Mouse (Mus musculus): ENCODE data around the gene Mpp5. TPM values are rescaled to one million over a fixed set of nuclear protein-coding genes. Genes with fewer than 3 reads are reported as not detected.

Gene Mpp5
- polyA plus RNA-seq, 1 experiment from 2014 or later = 26.9 TPM

- Histone ChIP-seq H3K9ac (replicated peaks; ENCODE audit: low read depth) (no peak overlapping the region), H3K27me3 (replicated peaks; ENCODE audit: insufficient read depth, low read length) (no peaks in the 10 kb centered on the region), H3K27ac (ENCODE audit: low read length) (no peak overlapping the region), H3K4me2 (replicated peaks; ENCODE audit: low read depth, low read length) (no peak overlapping the region), H3K9me3 (ENCODE audit: low read length) (no peaks in the 10 kb centered on the region), H3K4me3 (ENCODE audit: low read depth, low read length) (no peak overlapping the region), H3K4me1 (ENCODE audit: insufficient read depth, low read depth, low read length) (no peaks in the 10 kb centered on the region; the same call in 1 of the 2 replicates), H3K36me3 (ENCODE audit: insufficient read depth, low read length) (no peaks in the 10 kb centered on the region)
- no peak for TF ChIP-seq CTCF (IDR thresholded peaks at IDR 0.05)
- TF ChIP-seq EP300 (IDR thresholded peaks at IDR 0.05) = no peak
- WGBS = 52% methylated on average over 2 of the region's 2 CpGs
- DNase-seq (ENCODE audit: low spot score) = no peak
- no peak for ATAC-seq
Measured at GRCm38 (mm10) chr12:78777916-78778315, 29.2 kb downstream of the Mpp5 start.

GRCm38 (mm10) chr12:78778423-78779067 lies 29.8 kb downstream of the Mpp5 start:
- H3K27ac ChIP-seq (ENCODE audit: low read length) = peak overlapping the region; percentile 16
- no peaks in the 10 kb centered on the region for H3K4me1 ChIP-seq (ENCODE audit: insufficient read depth, low read depth, low read length)
- no peaks in the 10 kb centered on the region for H3K36me3 ChIP-seq (ENCODE audit: insufficient read depth, low read length)
- no peak overlapping the region for H3K9ac ChIP-seq (replicated peaks; ENCODE audit: low read depth)
- no peak overlapping the region; the same call in 1 of the 2 replicates for H3K4me2 ChIP-seq (replicated peaks; ENCODE audit: low read depth, low read length)
- no peak overlapping the region for H3K4me3 ChIP-seq (ENCODE audit: low read depth, low read length)
- ATAC-seq (0 out of 2 replicates have a peak, but pooled peaks have one; percentile 12), DNase-seq (ENCODE audit: low spot score) (peak; percentile 45)
- H3K27me3 ChIP-seq (replicated peaks; ENCODE audit: insufficient read depth, low read length) = no peaks in the 10 kb centered on the region
- 55% methylated on average over 4 of the region's 4 CpGs for WGBS
- TF ChIP-seq EP300 (IDR thresholded peaks at IDR 0.05) (no peak), CTCF (IDR thresholded peaks at IDR 0.05) (no peak)
- no peaks in the 10 kb centered on the region for H3K9me3 ChIP-seq (ENCODE audit: low read length)

DNA sequence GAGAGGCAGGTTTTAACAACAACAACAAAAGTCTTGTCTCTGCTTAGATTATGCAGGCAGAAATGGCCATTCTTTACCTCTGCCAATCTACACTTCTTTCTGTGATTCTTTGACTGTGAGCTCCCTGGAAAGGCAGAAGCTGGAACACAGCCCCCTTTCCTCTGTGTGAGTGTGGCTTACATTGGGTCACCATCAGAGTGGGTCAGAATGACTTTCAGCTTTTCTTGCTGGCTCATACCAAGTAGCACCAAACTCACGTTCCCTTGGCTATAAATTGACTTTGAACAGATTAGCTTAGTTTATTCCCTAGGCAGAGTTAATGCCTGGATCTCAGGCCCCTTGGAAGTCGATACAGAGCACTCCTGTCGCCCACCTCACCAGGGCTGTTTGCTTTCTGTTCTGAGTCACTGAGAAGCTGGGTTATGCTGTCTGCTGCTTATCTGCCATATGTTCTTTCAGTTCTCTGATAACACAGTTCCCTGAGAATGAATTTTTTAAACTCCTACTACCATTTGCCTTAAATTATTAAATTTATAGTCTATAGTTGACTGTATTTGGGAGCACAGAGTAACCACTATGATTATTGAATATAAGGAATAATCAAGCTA lies 39.7 kb downstream of the Mpp5 start:
- Histone ChIP-seq H3K36me3 (ENCODE audit: insufficient read depth, low read length) (no peaks in the 10 kb centered on the region), H3K9me3 (ENCODE audit: low read length) (no peaks in the 10 kb centered on the region), H3K4me3 (ENCODE audit: low read depth, low read length) (no peak overlapping the region), H3K4me2 (replicated peaks; ENCODE audit: low read depth, low read length) (no peak overlapping the region), H3K9ac (replicated peaks; ENCODE audit: low read depth) (no peak overlapping the region), H3K27me3 (replicated peaks; ENCODE audit: insufficient read depth, low read length) (no peaks in the 10 kb centered on the region), H3K27ac (ENCODE audit: low read length) (no peak overlapping the region), H3K4me1 (ENCODE audit: insufficient read depth, low read depth, low read length) (no peaks in the 10 kb centered on the region)
- ATAC-seq (no peak), DNase-seq (ENCODE audit: low spot score) (no peak)
- WGBS = 34% methylated on average over 3 of the region's 3 CpGs
- TF ChIP-seq CTCF (IDR thresholded peaks at IDR 0.05) (no peak), EP300 (IDR thresholded peaks at IDR 0.05) (no peak)

GRCm38 (mm10) chr12:78790791-78791190 lies 42.1 kb downstream of the Mpp5 start:
- no peak overlapping the region for H3K9ac ChIP-seq (replicated peaks; ENCODE audit: low read depth)
- no peak overlapping the region for H3K27ac ChIP-seq (ENCODE audit: low read length)
- no peaks in the 10 kb centered on the region for H3K4me1 ChIP-seq (ENCODE audit: insufficient read depth, low read depth, low read length)
- 37% methylated on average over 2 of the region's 2 CpGs for WGBS
- no peak overlapping the region for H3K4me2 ChIP-seq (replicated peaks; ENCODE audit: low read depth, low read length)
- no peaks in the 10 kb centered on the region for H3K36me3 ChIP-seq (ENCODE audit: insufficient read depth, low read length)
- H3K9me3 ChIP-seq (ENCODE audit: low read length) = no peaks in the 10 kb centered on the region
- no peak for DNase-seq (ENCODE audit: low spot score)
- ATAC-seq = no peak
- no peaks in the 10 kb centered on the region for H3K27me3 ChIP-seq (replicated peaks; ENCODE audit: insufficient read depth, low read length)
- H3K4me3 ChIP-seq (ENCODE audit: low read depth, low read length) = no peak overlapping the region
- TF ChIP-seq CTCF (IDR thresholded peaks at IDR 0.05) = no peak
- TF ChIP-seq EP300 (IDR thresholded peaks at IDR 0.05) = no peak

DNA sequence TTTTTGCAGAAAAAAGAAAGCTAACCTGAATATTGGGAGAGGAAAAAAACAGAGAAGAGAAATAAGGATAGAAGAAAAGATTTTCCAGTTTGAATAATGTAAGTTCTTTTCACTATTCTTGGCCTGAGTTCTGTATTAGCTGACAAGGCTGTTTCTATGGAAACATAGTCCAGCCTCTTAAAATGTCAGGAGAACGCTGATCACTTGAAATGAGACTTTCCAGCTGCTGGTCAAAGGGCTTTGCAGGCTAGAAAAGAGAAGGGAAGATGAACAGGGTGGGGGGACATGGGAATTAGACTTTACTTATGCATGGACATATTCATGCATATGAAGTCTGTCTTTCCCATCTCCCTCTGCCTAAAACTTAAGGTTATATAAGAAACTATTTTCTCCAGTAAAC lies 45.5 kb downstream of the Mpp5 start:
- Histone ChIP-seq H3K9me3 (ENCODE audit: low read length) (no peaks in the 10 kb centered on the region), H3K27me3 (replicated peaks; ENCODE audit: insufficient read depth, low read length) (no peaks in the 10 kb centered on the region), H3K4me3 (ENCODE audit: low read depth, low read length) (no peak overlapping the region), H3K9ac (replicated peaks; ENCODE audit: low read depth) (no peak overlapping the region), H3K27ac (ENCODE audit: low read length) (no peak overlapping the region), H3K4me2 (replicated peaks; ENCODE audit: low read depth, low read length) (no peak overlapping the region), H3K36me3 (ENCODE audit: insufficient read depth, low read length) (0 out of 2 replicates have a peak, but pooled peaks cover 4% of the 10 kb centered on the region), H3K4me1 (ENCODE audit: insufficient read depth, low read depth, low read length) (no peaks in the 10 kb centered on the region)
- ATAC-seq (peak; percentile 52; the same call in 1 of the 2 replicates), DNase-seq (ENCODE audit: low spot score) (peak; percentile 74)
- TF ChIP-seq CTCF (IDR thresholded peaks at IDR 0.05) (no peak), EP300 (IDR thresholded peaks at IDR 0.05) (no peak)
- WGBS = 0% methylated on average over 1 of the region's 1 CpGs

- Histone ChIP-seq H3K27ac (ENCODE audit: low read length) (no peak overlapping the region), H3K4me1 (ENCODE audit: insufficient read depth, low read depth, low read length) (no peaks in the 10 kb centered on the region), H3K4me3 (ENCODE audit: low read depth, low read length) (no peak overlapping the region), H3K27me3 (replicated peaks; ENCODE audit: insufficient read depth, low read length) (no peaks in the 10 kb centered on the region), H3K36me3 (ENCODE audit: insufficient read depth, low read length) (0 out of 2 replicates have a peak, but pooled peaks cover 4% of the 10 kb centered on the region), H3K4me2 (replicated peaks; ENCODE audit: low read depth, low read length) (no peak overlapping the region), H3K9ac (replicated peaks; ENCODE audit: low read depth) (no peak overlapping the region), H3K9me3 (ENCODE audit: low read length) (no peaks in the 10 kb centered on the region)
- ATAC-seq = no peak
- 88% methylated on average over 3 of the region's 3 CpGs for WGBS
- TF ChIP-seq EP300 (IDR thresholded peaks at IDR 0.05) = no peak
- no peak for TF ChIP-seq CTCF (IDR thresholded peaks at IDR 0.05)
- DNase-seq (ENCODE audit: low spot score) = no peak
Measured at GRCm38 (mm10) chr12:78800036-78800435, 51.3 kb downstream of the Mpp5 start.

Measured in lung, postnatal 0 days (tissue).